Mouse (Mus musculus): ENCODE results near the gene Zfr.
A peak's percentile ranks its signal among the peaks of the same experiment; 100 is the strongest.

DNA sequence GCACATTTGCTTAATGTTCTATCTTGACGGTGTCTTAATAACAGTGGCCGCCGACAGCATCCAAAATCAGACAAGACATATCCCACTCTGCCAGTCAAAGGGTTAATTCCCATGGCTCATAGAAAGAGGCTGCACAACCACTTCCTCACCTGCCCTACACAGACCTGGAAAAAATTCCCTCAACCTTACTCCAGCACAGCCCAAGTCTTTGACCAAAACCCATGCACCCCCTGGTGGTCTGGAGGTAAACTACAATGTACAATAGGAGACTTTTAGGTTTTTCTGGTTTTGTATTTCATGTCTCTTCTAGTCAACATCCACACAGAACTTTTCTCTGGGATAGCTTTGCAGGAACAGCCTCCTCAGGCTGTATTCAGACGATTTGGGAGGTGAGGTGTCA, 32.8 kb upstream of the Zfr start:
- TF ChIP-seq CTCF (IDR thresholded peaks at IDR 0.05; ENCODE audit: low read depth, low read length): peak; percentile 63
- TF ChIP-seq POLR2A (IDR thresholded peaks at IDR 0.05; ENCODE audit: extremely low read depth, insufficient read depth, low read length): no peak

All from liver, adult 2 months (tissue).